Mouse (Mus musculus) kidney, adult 2 months (tissue): ENCODE data around the gene Ptpn4. TPM values are rescaled to one million over a fixed set of nuclear protein-coding genes. Genes with fewer than 3 reads are reported as not detected.

ENCODE experiments used
- DNase-seq: peaks from one replicate; pipeline ENCODE4 v3.0.0; 2021
- H3K27ac ChIP-seq: fragments of 200-500 bp; 2 replicates; pipeline ENCODE4 v1.5.1; 2012; ENCODE audit warnings: low read depth, low read length, control low read depth, inconsistent platforms; ENCODE audit not compliant: insufficient read depth
- H3K27me3 ChIP-seq: fragments of 200-500 bp; replicated peaks from 2 replicates; pipeline ENCODE4 v1.6.1; 2012; ENCODE audit warnings: mild to moderate bottlenecking, moderate library complexity, low read length, inconsistent platforms; ENCODE audit not compliant: control insufficient read depth, insufficient read depth
- H3K36me3 ChIP-seq: fragments of 200-500 bp; 2 replicates; pipeline ENCODE4 v1.6.1; 2012; ENCODE audit warnings: mild to moderate bottlenecking, moderate library complexity, low read length, inconsistent platforms; ENCODE audit not compliant: control insufficient read depth, insufficient read depth
- H3K4me1 ChIP-seq: fragments of 200-500 bp; 2 replicates; pipeline ENCODE4 v1.6.1; 2011; ENCODE audit warnings: low read length; ENCODE audit not compliant: control insufficient read depth, insufficient read depth
- H3K4me3 ChIP-seq: fragments of 200-500 bp; 2 replicates; pipeline ENCODE4 v1.5.1; 2011; ENCODE audit warnings: mild to moderate bottlenecking, low read depth, low read length, control low read depth; ENCODE audit not compliant: insufficient read depth
- CTCF ChIP-seq: fragments of 200-500 bp; conservative IDR thresholded peaks from 2 replicates; pipeline ENCODE4 v1.5.1; 2011; ENCODE audit warnings: low read depth, mild to moderate bottlenecking, control low read depth, low read length, moderate library complexity, mixed read lengths; ENCODE audit not compliant: insufficient read depth, insufficient read length
- POLR2A ChIP-seq: fragments of 200-500 bp; IDR thresholded peaks from one replicate; pipeline ENCODE4 v1.6.1; 2011; ENCODE audit warnings: low read depth, low read length, control low read depth
- WGBS: fragments of 180-500 bp; shearing (Covaris S2); methylation state at CpG from one replicate; pipeline ENCODE4 v1.1.7; 2018; 5-methylcytosine and 5-hydroxymethylcytosine counted together
- polyA plus RNA-seq: library from polyadenylated mRNA; depleted of rRNA; stranded (reverse); fragments of >200 nt; gene quantifications from 2 replicates; pipeline ENCODE4 v1.2.3, GENCODE M21; 2012

Gene Ptpn4
- polyA plus RNA-seq, 1 experiment = 3.6 TPM

DNA sequence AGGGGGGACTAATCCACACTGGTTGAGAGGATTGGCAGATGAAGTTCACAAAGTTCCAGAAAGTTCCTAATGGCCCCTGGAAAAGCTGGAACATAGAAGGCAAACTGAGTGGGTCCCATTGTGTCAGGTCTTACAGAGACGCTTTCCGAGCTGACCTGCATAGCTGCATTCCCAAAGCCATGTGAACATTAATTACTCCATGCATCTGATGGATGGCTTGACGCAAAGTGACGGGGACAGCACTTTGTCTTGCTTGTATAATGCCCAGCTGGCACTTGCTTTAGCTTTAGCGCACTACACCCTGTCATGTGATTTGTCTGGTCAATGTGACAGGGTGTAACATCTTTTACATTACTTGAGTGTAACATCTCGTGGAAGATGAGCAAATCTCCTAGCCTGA, 27.9 kb upstream of the Ptpn4 start:
- TF ChIP-seq POLR2A (no peak), CTCF (no peak)
- Histone ChIP-seq H3K27ac (no peak overlapping the region), H3K4me1 (no peaks in the 10 kb centered on the region), H3K27me3 (no peaks in the 10 kb centered on the region), H3K4me3 (no peak overlapping the region), H3K36me3 (no peaks in the 10 kb centered on the region)
- WGBS = 87% methylated on average over 6 of the region's 6 CpGs
- DNase-seq = no peak

DNA sequence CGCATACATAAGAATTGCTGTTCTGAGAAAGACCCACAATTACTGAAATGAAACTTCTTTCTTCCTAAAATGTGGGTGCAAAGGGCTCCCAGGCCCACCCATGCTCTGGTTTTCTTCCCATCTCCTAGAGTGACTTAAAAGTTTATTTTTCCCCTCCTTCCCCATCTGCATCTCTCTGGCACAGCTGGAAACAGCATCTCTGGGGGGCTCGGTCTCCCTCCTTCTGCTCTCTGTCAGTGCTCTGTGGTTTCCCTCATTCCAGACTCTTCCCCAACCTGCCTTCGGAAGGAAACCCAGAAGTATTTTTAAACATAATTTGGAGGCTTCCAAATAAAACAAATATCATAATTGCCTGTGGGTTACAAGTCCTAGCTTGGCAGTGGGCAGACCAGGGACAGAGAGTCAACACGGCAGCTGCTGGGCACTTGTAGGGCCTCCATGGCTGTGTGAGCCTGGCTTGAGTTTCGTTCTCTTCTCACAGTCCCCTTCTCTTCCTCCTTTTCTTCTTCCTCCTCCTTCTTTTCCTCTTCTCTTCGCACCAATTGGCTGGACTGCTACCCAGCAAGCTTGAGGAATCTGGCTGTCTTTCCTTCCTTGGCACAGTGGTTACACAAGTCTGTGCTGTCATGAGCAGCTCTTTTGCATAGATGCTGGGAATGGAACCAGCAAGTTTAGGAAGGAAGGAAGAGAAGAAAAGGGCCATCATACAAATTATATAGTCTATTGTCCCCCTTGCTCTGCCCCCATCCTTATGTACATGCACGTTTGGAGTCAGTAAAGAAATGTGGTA, 26.3 kb upstream of the Ptpn4 start:
- no peaks in the 10 kb centered on the region for H3K4me1 ChIP-seq
- no peaks in the 10 kb centered on the region for H3K36me3 ChIP-seq
- 0 out of 2 replicates have a peak, but pooled peaks cover 1% of the 10 kb centered on the region for H3K27me3 ChIP-seq
- no peak overlapping the region for H3K27ac ChIP-seq
- TF ChIP-seq CTCF (no peak), POLR2A (no peak)
- 73% methylated on average over 7 of the region's 7 CpGs for WGBS
- DNase-seq = no peak
- no peak overlapping the region for H3K4me3 ChIP-seq

DNA sequence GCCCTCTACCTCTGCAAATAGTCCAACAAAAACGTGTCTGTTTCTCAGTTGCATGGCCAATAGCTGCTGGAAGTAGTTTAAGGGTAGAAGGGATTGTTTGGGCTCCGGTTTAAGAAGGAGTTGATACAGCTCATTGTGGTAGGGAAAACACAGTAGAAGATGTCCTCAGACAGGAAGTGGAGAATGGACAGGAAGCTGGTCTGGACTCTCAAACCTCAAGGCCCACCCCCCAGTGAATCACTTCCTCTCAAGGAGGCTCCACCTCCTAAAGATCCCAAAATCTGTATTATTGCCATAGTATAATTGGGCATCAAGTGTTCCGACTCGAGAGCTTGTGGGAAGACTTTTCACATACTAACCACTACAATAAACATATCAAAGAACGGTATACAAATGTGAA, 22.2 kb upstream of the Ptpn4 start:
- Histone ChIP-seq H3K27ac (no peak overlapping the region), H3K4me3 (no peak overlapping the region), H3K4me1 (no peaks in the 10 kb centered on the region), H3K36me3 (no peaks in the 10 kb centered on the region), H3K27me3 (0 out of 2 replicates have a peak, but pooled peaks cover 1% of the 10 kb centered on the region)
- TF ChIP-seq POLR2A (no peak), CTCF (no peak)
- no peak for DNase-seq
- 81% methylated on average over 5 of the region's 5 CpGs for WGBS

DNA sequence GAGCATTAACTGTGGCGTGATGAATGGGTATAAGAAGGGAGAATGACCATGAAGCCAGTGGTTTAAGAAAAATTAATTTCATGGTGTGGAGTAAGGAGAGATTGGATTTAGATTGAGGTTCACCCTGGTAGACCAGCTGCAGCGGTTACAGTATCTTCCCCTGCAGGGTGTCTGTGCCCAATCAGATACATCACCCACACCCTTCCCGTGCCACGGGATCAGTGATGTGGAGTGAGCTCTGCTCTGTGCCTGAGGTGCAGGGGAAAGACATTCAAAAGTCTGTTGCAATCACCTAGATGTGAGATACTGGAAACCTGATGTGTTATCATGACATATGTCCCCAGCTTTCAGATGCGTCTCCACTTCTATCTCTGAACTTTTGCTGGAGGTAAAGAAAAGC, 15.6 kb upstream of the Ptpn4 start:
- H3K4me1 ChIP-seq = no peaks in the 10 kb centered on the region
- H3K4me3 ChIP-seq = no peak overlapping the region
- no peaks in the 10 kb centered on the region for H3K36me3 ChIP-seq
- no peak for DNase-seq
- 86% methylated on average over 5 of the region's 5 CpGs for WGBS
- no peak overlapping the region for H3K27ac ChIP-seq
- H3K27me3 ChIP-seq = no peaks in the 10 kb centered on the region
- TF ChIP-seq CTCF = no peak
- no peak for TF ChIP-seq POLR2A

DNA sequence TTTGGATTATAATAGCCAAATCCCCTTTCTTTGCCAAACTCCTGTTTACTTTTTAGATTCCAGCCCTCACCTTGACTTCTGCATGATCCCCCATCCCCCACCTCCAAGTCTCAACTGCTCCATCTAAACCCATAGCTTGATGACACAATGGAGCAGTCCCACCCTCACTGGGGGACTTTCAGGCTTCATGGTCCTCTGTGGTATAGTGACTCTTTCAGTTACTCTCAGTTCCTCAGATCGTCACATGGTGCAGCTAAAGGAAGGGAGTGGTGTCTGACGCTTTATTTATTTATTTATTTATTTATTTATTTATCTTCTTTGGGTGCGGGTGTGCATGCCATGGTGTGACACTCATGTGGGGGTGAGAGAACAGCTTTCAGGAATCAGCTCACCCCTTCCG, 14.9 kb upstream of the Ptpn4 start:
- H3K27me3 ChIP-seq = no peaks in the 10 kb centered on the region
- TF ChIP-seq POLR2A (no peak), CTCF (no peak)
- H3K27ac ChIP-seq = no peak overlapping the region
- DNase-seq = no peak
- no peaks in the 10 kb centered on the region for H3K4me1 ChIP-seq
- H3K36me3 ChIP-seq = no peaks in the 10 kb centered on the region
- H3K4me3 ChIP-seq = no peak overlapping the region
- WGBS = 80% methylated on average over 4 of the region's 4 CpGs

DNA sequence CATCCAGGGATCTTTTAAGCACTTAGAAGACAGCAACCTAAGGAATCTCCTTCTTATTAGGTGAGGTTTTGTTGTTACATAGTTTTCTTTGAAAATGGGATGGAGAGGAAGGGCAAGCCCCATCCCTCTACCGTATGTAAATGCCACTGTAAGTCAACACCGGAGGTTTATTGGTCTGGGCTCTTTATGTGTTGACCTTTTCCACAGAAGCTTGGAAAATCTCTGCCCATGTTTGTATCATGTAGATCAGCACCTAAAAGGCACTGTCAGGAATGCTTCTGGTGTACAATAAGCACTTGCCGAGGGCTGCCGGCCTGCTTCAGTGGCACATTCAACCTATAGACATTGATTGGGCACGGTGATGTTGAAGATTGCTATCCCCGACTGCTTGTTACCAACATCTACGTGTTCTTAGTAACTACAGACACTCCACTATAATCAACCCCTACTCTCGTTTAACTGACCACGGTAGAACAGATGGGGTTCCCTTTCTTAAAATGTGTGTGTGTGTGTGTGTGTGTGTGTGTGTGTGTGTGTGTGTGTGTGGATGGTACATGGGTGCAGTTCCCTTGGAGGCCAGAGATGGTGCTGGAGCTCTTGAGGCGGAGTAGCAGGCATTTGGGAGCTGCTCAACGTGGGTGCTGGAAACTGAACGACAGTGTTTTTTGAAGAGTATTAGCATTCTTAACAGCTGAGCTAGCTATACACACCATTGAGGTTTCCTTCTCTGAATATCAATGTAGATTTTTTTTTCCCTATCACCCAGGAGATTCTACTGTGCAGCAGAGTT, 11.9 kb upstream of the Ptpn4 start:
- no peak overlapping the region for H3K4me3 ChIP-seq
- no peaks in the 10 kb centered on the region for H3K4me1 ChIP-seq
- no peak overlapping the region for H3K27ac ChIP-seq
- 95% methylated on average over 12 of the region's 12 CpGs for WGBS
- no peaks in the 10 kb centered on the region for H3K27me3 ChIP-seq
- no peak for TF ChIP-seq CTCF
- H3K36me3 ChIP-seq = no peaks in the 10 kb centered on the region
- no peak for DNase-seq

DNA sequence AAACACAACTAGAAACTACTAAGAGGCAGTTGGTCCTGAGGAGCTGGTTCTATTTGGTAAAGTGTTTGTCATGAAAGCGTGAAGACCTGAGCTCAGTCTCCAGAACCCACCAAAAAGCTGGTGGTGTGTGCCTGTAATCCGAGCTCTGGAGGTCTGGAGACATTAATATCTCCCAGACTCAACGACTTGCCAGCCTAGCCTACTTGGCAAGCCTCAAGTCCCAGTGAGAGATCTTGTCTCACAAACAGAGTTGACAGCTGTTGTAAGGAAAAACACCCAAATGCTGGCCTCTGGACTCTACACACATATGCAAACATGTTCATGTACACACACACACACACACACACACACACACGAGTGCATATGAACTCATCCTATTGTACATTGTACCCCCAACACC, 7.9 kb upstream of the Ptpn4 start:
- Histone ChIP-seq H3K27me3 (no peaks in the 10 kb centered on the region), H3K36me3 (no peaks in the 10 kb centered on the region), H3K27ac (no peak overlapping the region), H3K4me1 (no peaks in the 10 kb centered on the region), H3K4me3 (no peak overlapping the region)
- no peak for TF ChIP-seq CTCF
- no peak for TF ChIP-seq POLR2A
- DNase-seq = no peak
- 63% methylated on average over 4 of the region's 4 CpGs for WGBS
